In genomic region chr5:142179304-142179703, GRCm38 (mm10) we compare ENCODE assay signal across 13 mouse cellular contexts.
DNase-seq lines count a peak whose midpoint lies in the region; ATAC-seq and TF ChIP-seq lines count a peak whose summit lies in the region.
"Had no signal": no experiment of that assay in that cellular context is flagged by ENCODE, and none has a peak within 500 bp of the region (broad histone marks: within the 10 kb centered on the region; RNA-seq: fewer than 3 reads in every experiment).

No protein-coding gene starts in this region.

- ATAC-seq in hindbrain, embryonic 11.5 days (ENCODE audit: low FRiP score), result peak; percentile 81
- ATAC-seq in midbrain, embryonic 16.5 days, result 0 out of 2 replicates have a peak, but pooled peaks have one; percentile 44
- no peak for ATAC-seq in activated CD4-positive, CD25-positive, alpha-beta regulatory T cell, adult 4 months
- ATAC-seq in stomach, postnatal 0 days (ENCODE audit: low FRiP score, low TSS enrichment), result no peak
- ATAC-seq: intestine, embryonic 15.5 days had no signal

- TF ChIP-seq EP300 in stomach, postnatal 0 days (optimal IDR thresholded peaks at IDR 0.05), result no peak

- no peak overlapping the region for H3K4me2 ChIP-seq in hindbrain, embryonic 11.5 days (replicated peaks; ENCODE audit: low read depth, low read length)
- no peak overlapping the region for H3K4me2 ChIP-seq in midbrain, embryonic 16.5 days (ENCODE audit: low read length)
- no peak overlapping the region for H3K4me2 ChIP-seq in stomach, postnatal 0 days (replicated peaks; ENCODE audit: low read depth)
- H3K4me2 ChIP-seq: embryonic facial prominence, embryonic 13.5 days; intestine, embryonic 15.5 days; liver, embryonic 13.5 days had no signal

- H3K27me3 ChIP-seq in hindbrain, embryonic 11.5 days (ENCODE audit: control insufficient read depth, insufficient read depth, low read length), result peaks cover 17% of the 10 kb centered on the region
- no peaks in the 10 kb centered on the region for H3K27me3 ChIP-seq in midbrain, embryonic 16.5 days (ENCODE audit: control insufficient read depth, insufficient read depth, low read depth, low read length)
- H3K27me3 ChIP-seq in heart, embryonic 10.5 days (ENCODE audit: insufficient read depth, poor library complexity, severe bottlenecking), result peaks cover 6% of the 10 kb centered on the region; the same call in 1 of the 2 replicates
- H3K27me3 ChIP-seq in stomach, postnatal 0 days (ENCODE audit: control insufficient read depth, insufficient read depth, low read length), result no peaks in the 10 kb centered on the region
- H3K27me3 ChIP-seq: intestine, embryonic 15.5 days; liver, embryonic 13.5 days had no signal

- no peaks in the 10 kb centered on the region for H3K36me3 ChIP-seq in hindbrain, embryonic 11.5 days (ENCODE audit: control insufficient read depth, insufficient read depth, low read length)
- H3K36me3 ChIP-seq in midbrain, embryonic 16.5 days (ENCODE audit: control insufficient read depth, insufficient read depth, low read length), result no peaks in the 10 kb centered on the region
- peaks cover 12% of the 10 kb centered on the region for H3K36me3 ChIP-seq in heart, embryonic 10.5 days
- no peaks in the 10 kb centered on the region for H3K36me3 ChIP-seq in stomach, postnatal 0 days (ENCODE audit: control insufficient read depth, insufficient read depth, low read length)
- H3K36me3 ChIP-seq: liver, embryonic 13.5 days had no signal

- peaks cover 7% of the 10 kb centered on the region for H3K4me1 ChIP-seq in hindbrain, embryonic 11.5 days (replicated peaks; ENCODE audit: control insufficient read depth, insufficient read depth, low read length)
- peaks cover 18% of the 10 kb centered on the region for H3K4me1 ChIP-seq in midbrain, embryonic 16.5 days (ENCODE audit: control insufficient read depth, insufficient read depth, low read length)
- no peaks in the 10 kb centered on the region for H3K4me1 ChIP-seq in heart, embryonic 10.5 days
- no peaks in the 10 kb centered on the region for H3K4me1 ChIP-seq in lung, adult 2 months (ENCODE audit: control insufficient read depth, insufficient read depth, low read length)
- no peaks in the 10 kb centered on the region for H3K4me1 ChIP-seq in stomach, postnatal 0 days (replicated peaks; ENCODE audit: control insufficient read depth, insufficient read depth)

- H3K4me3 ChIP-seq in hindbrain, embryonic 11.5 days (ENCODE audit: low read depth, low read length), result no peak overlapping the region
- H3K4me3 ChIP-seq in midbrain, embryonic 16.5 days (ENCODE audit: low read depth, low read length), result no peak overlapping the region
- no peak overlapping the region for H3K4me3 ChIP-seq in heart, embryonic 10.5 days
- no peak overlapping the region for H3K4me3 ChIP-seq in lung, adult 2 months (replicated peaks; ENCODE audit: extremely low read depth, low read depth, low read length)
- H3K4me3 ChIP-seq in stomach, postnatal 0 days (ENCODE audit: low read depth, low read length), result no peak overlapping the region
- H3K4me3 ChIP-seq: embryonic facial prominence, embryonic 13.5 days; gastrocnemius, adult 2 months; intestine, embryonic 15.5 days; liver, embryonic 13.5 days had no signal

- H3K9ac ChIP-seq in hindbrain, embryonic 11.5 days (ENCODE audit: low read depth, low read length), result peak overlapping the region; percentile 19; the same call in 1 of the 2 replicates
- H3K9ac ChIP-seq in midbrain, embryonic 16.5 days (ENCODE audit: low read depth, low read length), result 0 out of 2 replicates have a peak overlapping the region, but pooled peaks have one; percentile 15
- no peak overlapping the region for H3K9ac ChIP-seq in stomach, postnatal 0 days (ENCODE audit: low read length)
- H3K9ac ChIP-seq: embryonic facial prominence, embryonic 13.5 days; intestine, embryonic 15.5 days; liver, embryonic 13.5 days had no signal

- no peak for TF ChIP-seq POLR2A in lung, adult 2 months (IDR thresholded peaks at IDR 0.05; ENCODE audit: borderline replicate concordance, extremely low read depth, low read depth, low read length)

- H3K9me3 ChIP-seq in hindbrain, embryonic 11.5 days (ENCODE audit: control insufficient read depth, low read length), result no peaks in the 10 kb centered on the region
- H3K9me3 ChIP-seq in midbrain, embryonic 16.5 days (replicated peaks; ENCODE audit: control insufficient read depth, low read length, poor library complexity, severe bottlenecking), result no peaks in the 10 kb centered on the region
- H3K9me3 ChIP-seq in heart, embryonic 10.5 days, result no peaks in the 10 kb centered on the region
- H3K9me3 ChIP-seq in stomach, postnatal 0 days (ENCODE audit: control insufficient read depth, low read length), result no peaks in the 10 kb centered on the region
- H3K9me3 ChIP-seq: embryonic facial prominence, embryonic 13.5 days; intestine, embryonic 15.5 days had no signal

- WGBS in hindbrain, embryonic 11.5 days, result 19% methylated on average over 11 of the region's 11 CpGs
- 12% methylated on average over 11 of the region's 11 CpGs for WGBS in midbrain, embryonic 16.5 days
- WGBS in heart, embryonic 10.5 days, result 57% methylated on average over 11 of the region's 11 CpGs
- 79% methylated on average over 11 of the region's 11 CpGs for WGBS in lung, adult 2 months
- 75% methylated on average over 11 of the region's 11 CpGs for WGBS in stomach, postnatal 0 days

- TF ChIP-seq CTCF in lung, adult 2 months (IDR thresholded peaks at IDR 0.05; ENCODE audit: insufficient read depth, low read length), result no peak
- TF ChIP-seq CTCF in stomach, postnatal 0 days (IDR thresholded peaks at IDR 0.05; ENCODE audit: low read depth), result no peak

- DNase-seq in Muller cell, postnatal 12 days (ENCODE audit: inconsistent ontology term), result peak; percentile 7
- DNase-seq in embryo, embryonic 11.5 days (ENCODE audit: low read depth, low spot score), result peak; percentile 30
- peak; percentile 82 for DNase-seq in hindbrain, embryonic 11.5 days (ENCODE audit: low spot score)
- no peak for DNase-seq in heart, embryonic 10.5 days (ENCODE audit: low spot score)
- DNase-seq in lung, adult 2 months, result no peak
- DNase-seq in stomach, postnatal 0 days (ENCODE audit: low spot score), result no peak
- DNase-seq: gastrocnemius, adult 2 months; liver, embryonic 13.5 days; right cerebral cortex, adult 18-20 months had no signal

- peak overlapping the region; percentile 36; the same call in 1 of the 2 replicates for H3K27ac ChIP-seq in hindbrain, embryonic 11.5 days (ENCODE audit: low read depth, low read length)
- H3K27ac ChIP-seq in midbrain, embryonic 16.5 days (ENCODE audit: low read length), result no peak overlapping the region
- H3K27ac ChIP-seq in heart, embryonic 10.5 days, result no peak overlapping the region
- H3K27ac ChIP-seq in stomach, postnatal 0 days (replicated peaks), result no peak overlapping the region
- H3K27ac ChIP-seq: embryonic facial prominence, embryonic 13.5 days; gastrocnemius, adult 2 months; intestine, embryonic 15.5 days; liver, embryonic 13.5 days had no signal

Comparison
In these comparisons a context has a peak if more than half of its experiments do, and no peak if none do; other contexts are left out.
1. DNase-seq: peak in Muller cell, postnatal 12 days (single experiment), embryo, embryonic 11.5 days (single experiment) and hindbrain, embryonic 11.5 days (single experiment); none in heart, embryonic 10.5 days (single experiment), lung, adult 2 months (single experiment) and stomach, postnatal 0 days (single experiment).
2. ATAC-seq: peak in hindbrain, embryonic 11.5 days (single experiment) and midbrain, embryonic 16.5 days (single experiment); none in activated CD4-positive, CD25-positive, alpha-beta regulatory T cell, adult 4 months (single experiment) and stomach, postnatal 0 days (single experiment).